Mouse (Mus musculus): ENCODE measurements at regions not wholly inside any gene's neighbourhood (a gene's known extent, or its start where the extent isn't known, plus 50 kb on each side); places are given as distances from the start of the nearest gene placed in this dataset.

DNA sequence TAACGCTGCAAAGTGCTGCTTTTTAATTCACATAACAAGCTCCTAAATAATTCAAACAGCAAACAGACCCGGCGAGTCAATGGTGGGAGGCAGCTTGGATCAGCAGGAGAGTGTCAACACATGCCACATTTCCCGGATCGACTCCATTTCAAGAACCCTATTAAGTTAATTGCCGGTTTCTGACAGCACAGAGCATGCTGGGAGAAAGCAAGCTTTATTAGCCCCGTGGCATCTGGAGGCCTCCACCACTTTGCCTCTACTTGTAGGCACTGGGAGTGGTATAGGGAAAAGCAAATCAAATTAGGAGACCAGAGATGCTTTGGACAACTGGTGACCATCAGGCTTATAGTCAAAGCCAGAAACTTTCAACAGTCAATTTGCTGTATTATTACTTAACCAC is 188.5 kb downstream of the Emx2 start:
- TF ChIP-seq EP300 (IDR thresholded peaks at IDR 0.05; ENCODE audit: low read depth) (no peak), CTCF (IDR thresholded peaks at IDR 0.05; ENCODE audit: low read depth) (no peak)

All from liver, postnatal 0 days (tissue).